Mouse (Mus musculus) CH12.LX (cell line): ENCODE results near the gene Olfr322. TPM values are rescaled to one million over a fixed set of nuclear protein-coding genes. Genes with fewer than 3 reads are reported as not detected.

Source experiments
- DNase-seq: peaks from one replicate; pipeline ENCODE4 v3.0.0-alpha.2; 2013; ENCODE audit errors: extremely low read depth
- H3K27ac ChIP-seq: 2 replicates; pipeline ENCODE4 v1.5.1; 2012; ENCODE audit warnings: low read depth, mild to moderate bottlenecking, control low read depth, moderate library complexity; ENCODE audit not compliant: insufficient read depth
- H3K27me3 ChIP-seq: replicated peaks from 2 replicates; pipeline ENCODE3; 2012; ENCODE audit warnings: inconsistent platforms
- H3K36me3 ChIP-seq, 2 experiments: replicated peaks in 1 of 2; 2 replicates each; pipeline versions ENCODE3 to v1.6.1; 2012; ENCODE audit warnings: inconsistent platforms in 1 of 2, low read length in 1 of 2, mild to moderate bottlenecking in 1 of 2, mixed read lengths in 1 of 2, moderate library complexity in 1 of 2; ENCODE audit not compliant: control insufficient read depth in 1 of 2, insufficient read depth in 1 of 2
- H3K4me1 ChIP-seq, 2 experiments: 2 replicates each; pipeline ENCODE4 v1.6.1; 2012; ENCODE audit warnings: inconsistent platforms in 1 of 2, moderate library complexity in 1 of 2; ENCODE audit not compliant: insufficient read depth in 2 of 2, control insufficient read depth in 1 of 2
- H3K4me2 ChIP-seq: 2 replicates; pipeline ENCODE4 v1.6.1; 2012; ENCODE audit warnings: low read depth, mild to moderate bottlenecking, control low read depth; ENCODE audit not compliant: poor library complexity, insufficient read depth, severe bottlenecking
- H3K4me3 ChIP-seq, 3 experiments: fragments of 150-350 bp in 1 of 3; sonication (generic) in 1 of 3; replicated peaks in 1 of 3; 2 replicates each; pipeline versions ENCODE3 to v1.5.1; 2011 to 2012; ENCODE audit warnings: low read depth in 2 of 3, low read length in 2 of 3, mild to moderate bottlenecking in 2 of 3, moderate library complexity in 2 of 3, control low read depth in 1 of 3, improper control_type of control experiment in 1 of 3, inconsistent platforms in 1 of 3, mixed read lengths in 1 of 3; ENCODE audit not compliant: poor library complexity in 1 of 3
- H3K79me2 ChIP-seq: replicated peaks from 2 replicates; pipeline ENCODE4 v1.6.1; 2012; ENCODE audit warnings: mild to moderate bottlenecking, moderate library complexity; ENCODE audit not compliant: control insufficient read depth, poor library complexity, insufficient read depth, severe bottlenecking; ENCODE audit errors: extremely low read depth
- H3K9ac ChIP-seq: 2 replicates; pipeline ENCODE4 v1.6.1; 2012; ENCODE audit warnings: low read depth, mild to moderate bottlenecking, control low read depth, moderate library complexity; ENCODE audit not compliant: insufficient read depth
- H3K9me3 ChIP-seq: replicated peaks from 2 replicates; pipeline ENCODE3; 2012; ENCODE audit warnings: low read length, inconsistent platforms, mixed read lengths
- BHLHE40 ChIP-seq: IDR thresholded peaks from 2 replicates; pipeline ENCODE4 v1.6.1; 2011; ENCODE audit warnings: mild to moderate bottlenecking, low read depth, low read length, improper control_type of control experiment
- CHD1 ChIP-seq: IDR thresholded peaks from 2 replicates; pipeline ENCODE4 v1.6.1; 2012; ENCODE audit warnings: low read depth, low read length, improper control_type of control experiment, inconsistent platforms
- CHD2 ChIP-seq: IDR thresholded peaks from 2 replicates; pipeline ENCODE4 v1.6.1; 2011; ENCODE audit warnings: low read length, improper control_type of control experiment
- CTCF ChIP-seq, 2 experiments: IDR thresholded peaks in 1 of 2; conservative IDR thresholded peaks in 1 of 2; 2 replicates each; pipeline ENCODE4 v1.5.1; 2011 to 2012; ENCODE audit warnings: low read depth in 2 of 2, low read length in 2 of 2, improper control_type of control experiment in 1 of 2, inconsistent platforms in 1 of 2, mild to moderate bottlenecking in 1 of 2, moderate library complexity in 1 of 2
- ELF1 ChIP-seq: IDR thresholded peaks from 2 replicates; pipeline ENCODE4 v1.6.1; 2014; ENCODE audit warnings: low read depth, mild to moderate bottlenecking, inconsistent platforms, low read length, improper control_type of control experiment
- ETS1 ChIP-seq: conservative IDR thresholded peaks from 2 replicates; pipeline ENCODE4 v1.6.1; 2012; ENCODE audit warnings: low read depth, mild to moderate bottlenecking, inconsistent platforms, low read length, improper control_type of control experiment, moderate library complexity
- GABPA ChIP-seq: IDR thresholded peaks from 2 replicates; pipeline ENCODE4 v1.6.1; 2012; ENCODE audit warnings: low read depth, low read length, improper control_type of control experiment, inconsistent platforms; ENCODE audit not compliant: insufficient replicate concordance
- IRF4 ChIP-seq: IDR thresholded peaks from 2 replicates; pipeline ENCODE4 v1.6.1; 2014; ENCODE audit warnings: low read depth, mild to moderate bottlenecking, inconsistent platforms, low read length, improper control_type of control experiment
- JUN ChIP-seq: IDR thresholded peaks from 2 replicates; pipeline ENCODE4 v1.6.1; 2011; ENCODE audit warnings: low read depth, mild to moderate bottlenecking, low read length, improper control_type of control experiment, moderate library complexity; ENCODE audit not compliant: insufficient read depth
- KAT2A ChIP-seq: IDR thresholded peaks from 2 replicates; pipeline ENCODE4 v1.6.1; 2012; ENCODE audit warnings: low read length, improper control_type of control experiment, inconsistent platforms; ENCODE audit not compliant: insufficient replicate concordance
- MAFK ChIP-seq: IDR thresholded peaks from 2 replicates; pipeline ENCODE4 v1.6.1; 2011; ENCODE audit warnings: low read length, improper control_type of control experiment; ENCODE audit not compliant: insufficient replicate concordance
- MAZ ChIP-seq: IDR thresholded peaks from 2 replicates; pipeline ENCODE4 v1.6.1; 2012; ENCODE audit warnings: low read depth, mild to moderate bottlenecking, inconsistent platforms, low read length, improper control_type of control experiment, moderate library complexity
- MEF2A ChIP-seq: IDR thresholded peaks from 2 replicates; pipeline ENCODE4 v1.6.1; 2014; ENCODE audit warnings: low read depth, mild to moderate bottlenecking, inconsistent platforms, low read length, improper control_type of control experiment, borderline replicate concordance
- MXI1 ChIP-seq: IDR thresholded peaks from 2 replicates; pipeline ENCODE4 v1.6.1; 2011; ENCODE audit warnings: mild to moderate bottlenecking, low read depth, low read length, improper control_type of control experiment
- NELFE ChIP-seq: IDR thresholded peaks from 2 replicates; pipeline ENCODE4 v1.6.1; 2011; ENCODE audit warnings: low read depth, low read length, improper control_type of control experiment
- NRF1 ChIP-seq: IDR thresholded peaks from 2 replicates; pipeline ENCODE4 v1.6.1; 2014; ENCODE audit warnings: low read depth, mild to moderate bottlenecking, inconsistent platforms, low read length, improper control_type of control experiment, moderate library complexity
- POLR2AphosphoS2 ChIP-seq: IDR thresholded peaks from 2 replicates; pipeline ENCODE4 v1.6.1; 2011; ENCODE audit warnings: low read depth, low read length, improper control_type of control experiment
- RAD21 ChIP-seq: IDR thresholded peaks from 2 replicates; pipeline ENCODE4 v1.6.1; 2011; ENCODE audit warnings: low read depth, mild to moderate bottlenecking, low read length, improper control_type of control experiment, moderate library complexity
- SMC3 ChIP-seq: IDR thresholded peaks from 2 replicates; pipeline ENCODE4 v1.6.1; 2011; ENCODE audit warnings: low read depth, low read length, improper control_type of control experiment
- TBP ChIP-seq: conservative IDR thresholded peaks from 2 replicates; pipeline ENCODE4 v1.6.1; 2011; ENCODE audit warnings: low read depth, low read length, improper control_type of control experiment
- TCF12 ChIP-seq: IDR thresholded peaks from 2 replicates; pipeline ENCODE4 v1.6.1; 2014; ENCODE audit warnings: low read depth, mild to moderate bottlenecking, inconsistent platforms, low read length, improper control_type of control experiment
- USF1 ChIP-seq: IDR thresholded peaks from 2 replicates; pipeline ENCODE4 v1.6.1; 2014; ENCODE audit warnings: low read depth, mild to moderate bottlenecking, inconsistent platforms, low read length, improper control_type of control experiment
- ZC3H11A ChIP-seq: IDR thresholded peaks from 2 replicates; pipeline ENCODE4 v1.6.1; 2012; ENCODE audit warnings: low read depth, mild to moderate bottlenecking, inconsistent platforms, low read length, improper control_type of control experiment
- ZKSCAN1 ChIP-seq: IDR thresholded peaks from 2 replicates; pipeline ENCODE4 v1.6.1; 2012; ENCODE audit warnings: low read depth, inconsistent platforms, low read length, improper control_type of control experiment, borderline replicate concordance
- ZNF384 ChIP-seq: IDR thresholded peaks from 2 replicates; pipeline ENCODE4 v1.6.1; 2012; ENCODE audit warnings: low read depth, low read length, improper control_type of control experiment, inconsistent platforms
- dilution Hi-C: fragments of 300-500 bp; cut with MboI; formaldehyde crosslinking; loops from 2 replicates; pipeline ENCODE4 v1.14.3; 2020; ENCODE audit warnings: low sequenced_read_pairs; ENCODE audit not compliant: extremely low pct_unique_long_range_greater_than_20kb, extremely low pct_ligation_motif_present
- in situ Hi-C: fragments of 300-500 bp; cut with MboI; formaldehyde crosslinking; loops from 3 replicates; pipeline ENCODE4 v1.14.3; 2019; ENCODE audit warnings: low sequenced_read_pairs, low pct_ligation_motif_present, low pct_unique_long_range_greater_than_20kb, mixed read lengths
- polyA plus RNA-seq: library from polyadenylated mRNA; unstranded; fragments of >175 nt; gene quantifications from 2 replicates; pipeline ENCODE4 v1.2.1, GENCODE M21; 2012; ENCODE audit warnings: low read depth; ENCODE audit not compliant: insufficient read length
- total RNA-seq, 2 experiments: library from RNA; depleted of rRNA; stranded (reverse); fragments of 300-350 nt in 1 of 2; fragments of >200 nt in 1 of 2; gene quantifications; 2 replicates each; pipeline ENCODE4 v1.2.3; 2012 to 2014

Olfr322 gene
- total and polyA plus RNA-seq, 3 experiments, result not detected

DNA sequence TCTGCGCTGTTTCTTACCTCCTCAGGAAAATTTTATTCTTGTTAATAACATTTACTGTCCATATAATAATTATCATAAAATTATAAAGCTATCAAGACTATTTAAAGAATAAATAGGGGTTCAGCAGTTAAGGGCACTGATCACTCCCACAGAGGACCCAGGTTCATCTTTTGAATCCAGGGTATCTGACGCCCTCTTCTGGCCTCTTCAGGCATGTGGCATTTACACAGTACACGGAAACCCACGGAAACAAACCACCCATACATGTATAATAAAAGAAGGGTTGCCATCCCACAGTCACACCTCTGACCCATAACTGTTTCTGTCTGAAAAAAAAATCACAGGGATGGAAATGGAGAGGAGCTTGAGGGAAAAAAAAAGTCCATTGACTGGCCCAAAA, 13.2 kb downstream of the Olfr322 start:
- TF ChIP-seq ZKSCAN1 (no peak), CTCF (conservative IDR thresholded peaks at IDR 0.05 in 1 of 2, IDR thresholded peaks at IDR 0.05 in 1 of 2; ENCODE audit: low read depth in 2 of 2, low read length in 2 of 2) (peak in 1 of 2 experiments; percentile 20; a peak in 2 of 4 replicates), TBP (no peak)
- TF ChIP-seq, all 38 proteins: peak for 1
- no peak for DNase-seq
- H3K9ac ChIP-seq, result no peak overlapping the region
- in situ Hi-C loops (no loop called here), dilution Hi-C loops (no loop called here)
- no peak overlapping the region for H3K4me2 ChIP-seq
- no peaks in the 10 kb centered on the region for H3K4me1 ChIP-seq
- no peaks in the 10 kb centered on the region for H3K79me2 ChIP-seq
- H3K27ac ChIP-seq, result no peak overlapping the region
- no peak overlapping the region for H3K4me3 ChIP-seq
- peaks cover 21% of the 10 kb centered on the region for H3K27me3 ChIP-seq
- no peaks in the 10 kb centered on the region for H3K9me3 ChIP-seq
- H3K36me3 ChIP-seq, result no peaks in the 10 kb centered on the region

DNA sequence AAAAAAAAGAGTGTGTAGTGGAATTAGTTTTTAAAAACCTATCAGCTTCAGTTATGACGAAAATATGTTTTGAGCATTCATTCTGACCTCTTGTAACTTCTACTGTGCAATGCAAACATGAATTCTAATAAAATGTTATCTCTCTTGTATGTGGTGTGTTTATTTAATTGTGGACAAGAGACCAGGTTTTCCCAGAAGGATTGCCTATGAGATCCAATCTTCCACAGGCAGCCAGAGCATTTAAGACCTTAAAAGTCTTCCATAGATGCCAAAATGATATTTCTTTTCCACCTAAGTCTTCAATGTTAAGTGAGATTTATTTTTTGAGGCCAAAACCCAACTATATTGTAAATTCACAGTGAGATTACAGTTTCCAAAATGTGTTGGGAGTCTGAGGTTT, 22.2 kb downstream of the Olfr322 start, which contains the start of gene Olfr320:
Olfr320 (plus strand) TSS at position 301 of the 400 bp plus-strand sequence.
- Histone ChIP-seq H3K4me3 (no peak within 1 kb of the TSS), H3K79me2 (no peaks in the 10 kb centered on the region), H3K27ac (no peak within 1 kb of the TSS), H3K36me3 (no peaks in the 10 kb centered on the region), H3K9ac (no peak within 1 kb of the TSS), H3K4me1 (no peaks in the 10 kb centered on the region), H3K27me3 (peaks cover 39% of the 10 kb centered on the region), H3K4me2 (no peak within 1 kb of the TSS), H3K9me3 (no peaks in the 10 kb centered on the region)
- TF ChIP-seq ZKSCAN1 (no peak), MXI1 (no peak), CHD1 (no peak), JUN (no peak), RAD21 (no peak), ETS1 (no peak), MAFK (no peak), MEF2A (no peak), NELFE (no peak), BHLHE40 (no peak), POLR2AphosphoS2 (no peak), IRF4 (no peak)
- DNase-seq, result no peak
- dilution Hi-C loops (no loop called here), in situ Hi-C loops (no loop called here)

DNA sequence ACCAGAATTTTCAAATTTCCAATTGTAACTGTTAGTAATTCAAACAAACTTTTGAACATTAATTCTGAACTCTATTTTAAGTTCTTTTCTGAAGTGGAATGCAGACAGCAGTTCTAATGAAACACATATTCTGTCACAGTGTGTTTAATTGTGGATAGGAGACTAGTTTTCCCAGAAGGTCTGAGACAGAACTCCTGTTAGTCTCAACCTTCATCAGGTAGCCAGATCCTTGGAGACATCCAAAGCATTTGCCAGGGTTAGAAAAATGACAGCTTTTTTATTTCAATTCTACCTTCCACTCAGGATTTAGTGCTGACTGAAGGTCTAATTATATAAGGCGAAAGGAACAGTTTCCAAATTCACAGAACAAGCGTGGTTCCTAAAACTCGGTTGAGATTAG, 40.3 kb downstream of the Olfr322 start, which contains the start of gene Olfr319:
Olfr319 (plus strand) TSS at position 301 of the 400 bp plus-strand sequence.
- Histone ChIP-seq H3K36me3 (no peaks in the 10 kb centered on the region), H3K27me3 (peaks cover 67% of the 10 kb centered on the region), H3K9me3 (peaks cover 16% of the 10 kb centered on the region), H3K4me1 (no peaks in the 10 kb centered on the region), H3K4me3 (no peak within 1 kb of the TSS), H3K4me2 (no peak within 1 kb of the TSS), H3K27ac (no peak within 1 kb of the TSS), H3K79me2 (no peaks in the 10 kb centered on the region), H3K9ac (no peak within 1 kb of the TSS)
- no peak for DNase-seq
- in situ Hi-C loops, result no loop called here
- no peak for TF ChIP-seq MAZ
- TF ChIP-seq CHD1, result no peak
- no peak for TF ChIP-seq TCF12
- no peak for TF ChIP-seq KAT2A
- no peak for TF ChIP-seq CHD2
- no peak for TF ChIP-seq GABPA
- no peak for TF ChIP-seq SMC3
- TF ChIP-seq ZNF384, result no peak
- no peak for TF ChIP-seq MXI1
- TF ChIP-seq NRF1, result no peak
- TF ChIP-seq ELF1, result no peak
- TF ChIP-seq ZC3H11A, result no peak
- no peak for TF ChIP-seq USF1
- dilution Hi-C loops, result no loop called here
